Mouse (Mus musculus) ovary, postnatal 14 days (tissue): Measurements from ENCODE around the gene Tmem132d.
A peak's percentile ranks its signal among the peaks of the same experiment; 100 is the strongest.

Experiments
- DNase-seq: peaks from one replicate; pipeline ENCODE4 v3.0.0; 2022; ENCODE audit warnings: low spot score

The Tmem132d gene

GRCm38 (mm10) chr5:128405071-128405470 lies 27.8 kb downstream of the Tmem132d start:
- no peak for DNase-seq

DNA sequence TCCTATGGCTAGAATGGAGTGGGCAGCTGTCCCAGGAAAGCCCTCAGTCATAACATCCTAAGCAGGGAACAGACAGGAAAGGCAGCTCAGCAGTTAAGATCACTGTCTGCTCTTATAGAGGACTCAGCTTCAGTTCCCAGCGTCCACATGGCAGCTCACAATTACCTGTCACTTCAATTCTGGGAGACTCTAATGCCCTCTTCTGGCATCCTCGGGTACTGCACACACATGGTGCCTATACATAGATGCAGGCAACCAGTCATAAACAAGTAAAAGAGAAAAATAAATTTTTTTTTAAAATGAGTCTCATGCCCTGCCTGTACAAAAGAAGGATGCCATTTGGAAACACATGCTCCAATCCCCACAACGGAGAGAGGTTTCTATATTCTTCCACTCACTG lies 28.7 kb downstream of the Tmem132d start:
- DNase-seq = no peak

- no peak for DNase-seq
These were observed 40.5 kb downstream of the Tmem132d start for GRCm38 (mm10) chr5:128392372-128392771.

DNA sequence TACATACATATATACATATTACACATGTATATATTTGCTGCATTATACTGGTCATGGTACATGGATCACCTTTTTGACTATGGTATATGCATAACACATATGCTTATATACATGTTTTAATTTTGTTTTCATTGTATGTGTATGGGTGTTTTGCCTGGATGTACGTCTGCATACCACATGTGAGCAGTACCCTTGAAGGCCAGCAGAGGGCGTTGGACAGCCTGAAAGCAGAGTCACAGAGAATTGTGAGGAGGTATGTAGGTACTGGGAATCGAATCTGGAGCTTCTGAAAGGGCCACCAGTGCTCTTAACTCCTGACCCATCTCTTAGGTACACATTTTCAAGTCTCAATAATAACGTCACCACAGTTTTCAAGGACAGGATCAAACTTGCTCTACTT lies 43.2 kb downstream of the Tmem132d start:
- no peak for DNase-seq

- no peak for DNase-seq
These were observed 44.3 kb downstream of the Tmem132d start for GRCm38 (mm10) chr5:128388358-128389141.

DNA sequence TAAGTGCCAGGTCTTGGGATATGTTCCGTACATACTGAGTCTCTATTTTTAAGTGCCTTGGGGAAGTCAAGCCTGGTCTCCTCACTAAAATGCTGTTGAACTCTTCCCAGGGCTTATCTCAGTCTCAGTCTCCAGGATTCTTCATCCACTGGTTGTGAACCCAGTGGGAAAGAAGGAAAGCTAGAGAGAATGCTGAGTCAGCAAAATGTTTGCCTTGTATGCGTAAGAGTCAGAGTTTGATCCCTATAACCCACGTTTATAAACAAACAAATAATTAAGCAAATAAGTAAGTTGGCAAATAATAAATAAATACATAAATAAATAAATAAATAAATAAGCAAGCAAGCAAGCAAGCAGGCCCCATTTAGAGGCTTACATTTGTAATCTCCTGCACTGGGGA lies 63.1 kb downstream of the Tmem132d start:
- DNase-seq = no peak

GRCm38 (mm10) chr5:128369111-128369510 lies 63.8 kb downstream of the Tmem132d start:
- DNase-seq = no peak

- DNase-seq = no peak
These were observed 67.5 kb downstream of the Tmem132d start for GRCm38 (mm10) chr5:128365261-128365985.

DNA sequence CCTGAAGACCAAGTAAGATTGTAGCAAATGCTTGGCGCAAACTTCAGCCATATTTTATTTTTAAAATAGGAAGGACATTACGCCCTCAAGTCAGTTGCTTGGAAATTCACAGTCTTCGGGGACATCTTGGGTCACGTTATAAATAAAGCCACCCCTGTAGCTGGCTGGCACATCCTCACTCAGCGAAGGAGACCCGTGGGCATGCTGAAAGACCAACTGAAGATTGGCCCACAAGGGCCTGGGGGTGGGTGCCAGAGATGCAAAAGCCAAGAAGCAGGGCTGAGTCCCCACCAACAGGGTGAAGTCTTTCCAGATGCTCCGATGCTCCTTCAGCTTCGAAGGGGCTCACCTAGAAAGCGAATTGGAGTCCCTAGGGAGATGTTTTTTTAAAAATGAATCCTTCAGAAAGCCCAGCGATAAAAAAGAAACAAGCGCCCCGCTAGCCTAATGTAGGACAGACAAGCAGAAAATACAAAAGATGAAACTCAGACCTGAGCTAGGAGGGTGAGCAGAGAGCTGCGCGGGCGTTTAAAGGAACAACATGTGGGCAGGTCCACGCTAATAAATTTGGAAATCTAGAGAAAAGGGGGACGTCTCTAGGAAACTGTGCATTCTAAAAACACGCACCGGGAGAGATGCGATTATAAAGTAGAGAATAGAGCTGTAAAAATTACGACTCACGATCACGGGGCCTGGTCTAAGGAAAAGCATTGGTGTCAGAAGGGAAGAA lies 71.8 kb downstream of the Tmem132d start:
- DNase-seq = no peak

DNA sequence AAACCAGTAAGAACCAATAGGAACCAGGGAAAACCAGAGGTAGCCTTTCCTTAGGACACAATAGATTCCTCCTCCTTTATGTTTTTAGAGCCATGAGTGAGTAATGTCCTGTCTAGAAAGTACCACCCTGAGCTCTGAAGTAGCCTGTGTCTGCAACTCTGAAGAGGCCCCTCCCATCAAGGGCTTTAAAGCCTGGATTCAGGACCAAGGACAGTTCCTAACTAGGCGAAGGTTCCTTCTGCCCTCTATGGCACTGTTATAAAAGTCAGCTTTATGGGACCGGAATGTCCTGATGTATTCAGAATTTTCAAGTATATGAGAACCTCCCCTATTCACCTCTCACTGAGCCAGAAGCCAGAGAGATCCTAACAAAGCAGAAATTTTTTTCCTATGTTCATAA lies 84.0 kb downstream of the Tmem132d start:
- peak; percentile 8 for DNase-seq

GRCm38 (mm10) chr5:128336841-128337240 lies 96.0 kb downstream of the Tmem132d start:
- DNase-seq = no peak

GRCm38 (mm10) chr5:128332766-128333165 lies 100.1 kb downstream of the Tmem132d start:
- DNase-seq = no peak

DNA sequence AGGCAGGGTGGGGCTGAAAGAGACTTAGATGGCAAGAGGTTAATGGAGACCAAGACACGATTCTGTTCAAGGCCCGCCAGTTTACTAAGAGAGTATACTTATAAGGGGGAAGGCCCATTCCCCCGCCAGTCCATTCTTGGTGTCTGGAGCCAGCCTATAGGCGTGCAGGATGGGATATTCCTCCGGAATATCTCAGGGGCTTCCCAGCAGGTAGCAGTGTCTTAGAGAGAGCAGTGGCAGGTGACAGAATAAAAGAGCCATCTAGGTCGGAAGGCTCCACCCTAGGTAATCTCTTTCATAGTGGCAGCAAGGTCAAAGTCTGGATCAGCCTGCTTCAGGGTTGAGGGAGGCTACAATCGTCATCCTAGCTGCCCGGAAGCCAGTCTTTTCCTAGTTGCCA lies 102.5 kb downstream of the Tmem132d start:
- no peak for DNase-seq

- no peak for DNase-seq
These were observed 130.5 kb downstream of the Tmem132d start for GRCm38 (mm10) chr5:128302387-128302786.

DNA sequence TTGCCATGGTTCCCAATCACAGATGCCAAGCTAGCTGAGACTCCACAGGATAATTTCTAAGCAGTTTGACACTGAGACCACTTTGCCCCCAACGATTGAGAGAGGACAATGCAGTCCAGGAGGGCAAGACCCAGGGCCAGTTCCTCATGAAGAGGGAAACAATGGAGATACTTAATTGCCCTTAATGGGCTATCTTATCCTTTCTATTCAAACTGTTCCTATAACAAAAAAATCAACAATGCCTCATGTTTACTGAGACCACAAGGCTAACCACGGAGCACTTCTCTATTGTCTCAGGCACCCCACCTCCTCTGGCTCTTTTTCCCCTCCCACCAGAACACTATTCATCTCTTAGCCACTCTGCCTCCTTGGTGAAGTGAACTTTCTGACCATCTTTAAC lies 141.7 kb downstream of the Tmem132d start:
- DNase-seq = no peak

GRCm38 (mm10) chr5:128273255-128273654 lies 159.6 kb downstream of the Tmem132d start:
- no peak for DNase-seq

- no peak for DNase-seq
These were observed 165.5 kb downstream of the Tmem132d start for GRCm38 (mm10) chr5:128267366-128267765.

- DNase-seq = no peak
These were observed 188.7 kb downstream of the Tmem132d start for GRCm38 (mm10) chr5:128244219-128244618.

DNA sequence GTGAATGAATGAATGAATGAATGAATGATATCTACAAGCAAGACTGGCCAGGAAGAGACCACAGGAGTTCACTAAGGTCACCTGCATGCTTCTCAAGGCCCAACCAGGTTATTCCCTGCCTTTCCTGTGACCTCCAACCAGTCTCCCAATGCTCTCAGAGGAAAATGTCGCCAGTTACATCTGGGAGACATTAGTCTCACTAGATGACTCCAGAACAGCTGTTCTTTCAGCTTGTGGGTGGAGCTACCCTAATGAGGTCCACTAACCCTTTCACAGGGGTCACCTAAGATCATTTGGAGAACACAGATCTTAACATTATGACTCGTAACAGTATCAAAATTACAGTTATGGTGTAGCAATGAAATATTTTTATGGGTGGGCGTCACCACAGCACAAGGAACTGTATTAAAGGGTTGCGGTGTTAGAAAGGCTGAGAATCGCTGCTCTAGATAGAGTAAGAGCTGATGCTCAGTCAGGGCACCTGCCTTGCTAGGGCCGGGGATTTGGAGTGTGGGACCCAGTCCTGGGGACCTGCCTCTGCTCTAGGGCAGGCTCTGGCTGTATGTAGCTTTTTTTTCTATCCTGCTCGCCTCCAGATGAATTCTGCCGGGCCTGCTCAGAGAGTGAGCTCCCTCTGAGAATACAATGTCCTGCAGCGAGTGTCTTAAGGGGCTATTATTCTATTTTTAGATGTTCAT lies 196.1 kb downstream of the Tmem132d start:
- no peak for DNase-seq

- no peak for DNase-seq
These were observed 197.3 kb downstream of the Tmem132d start for GRCm38 (mm10) chr5:128235611-128236010.

DNA sequence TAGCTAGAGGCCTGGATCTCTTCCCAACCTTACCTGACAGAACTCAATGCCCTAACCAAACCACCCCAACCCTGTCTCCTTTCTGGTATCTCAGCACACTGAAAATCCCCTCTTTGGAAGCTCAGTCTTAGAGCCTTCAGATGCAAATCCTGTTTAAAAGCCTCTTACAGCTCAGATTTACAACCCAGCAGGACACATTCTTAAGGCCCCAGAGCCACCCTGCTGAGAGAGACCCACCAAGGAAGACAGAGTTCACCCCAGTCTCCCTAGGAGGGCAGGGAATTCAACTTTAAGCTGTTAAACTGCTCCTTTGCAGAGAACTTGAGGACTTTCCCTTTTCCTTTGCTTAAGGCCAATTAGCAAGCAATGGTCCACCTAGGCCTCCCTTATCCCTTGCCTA lies 199.8 kb downstream of the Tmem132d start:
- DNase-seq = no peak

GRCm38 (mm10) chr5:128218281-128218680 lies 214.6 kb downstream of the Tmem132d start:
- no peak for DNase-seq
